Mouse (Mus musculus) ES-E14 (cell line): ENCODE measurements around the gene Trpv4.

ENCODE experiments used
- HCFC1 ChIP-seq: IDR thresholded peaks from 2 replicates; pipeline ENCODE4 v1.6.1; 2012; ENCODE audit warnings: low read length, inconsistent platforms, borderline replicate concordance; ENCODE audit not compliant: insufficient read depth
- MAFK ChIP-seq: IDR thresholded peaks from 2 replicates; pipeline ENCODE4 v1.6.1; 2014; ENCODE audit warnings: mild to moderate bottlenecking, low read depth, low read length, inconsistent platforms; ENCODE audit not compliant: insufficient read depth

DNA sequence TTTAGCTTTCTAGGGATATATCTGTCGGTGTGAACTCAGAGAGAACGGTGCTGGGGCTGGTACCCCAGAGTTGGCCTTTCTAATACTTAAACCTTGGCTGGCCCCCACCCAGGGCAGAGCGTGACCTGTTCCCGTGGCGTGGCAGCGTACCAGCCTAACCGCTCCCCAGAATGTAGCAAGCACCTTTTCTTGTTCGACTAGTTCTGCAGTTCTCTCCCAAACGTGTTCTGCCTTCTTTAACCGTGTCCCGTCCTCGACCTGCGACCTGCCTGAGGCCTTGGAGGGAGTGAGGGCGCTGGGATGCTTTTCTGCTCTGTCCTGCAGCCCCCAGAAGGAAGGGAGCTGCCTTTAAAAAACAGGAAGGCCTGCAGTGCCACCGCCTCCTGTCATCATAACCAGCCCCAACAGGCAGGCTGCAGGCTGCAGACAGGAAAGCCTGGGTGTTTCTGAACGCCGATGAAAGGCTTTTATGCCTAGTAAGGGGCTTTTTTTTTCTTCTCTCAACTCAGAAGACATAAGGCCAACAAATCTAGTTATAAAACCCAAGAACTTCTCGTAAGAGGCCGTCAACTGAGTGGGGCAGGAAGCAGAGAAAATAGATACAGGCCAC, 22.6 kb upstream of the Trpv4 start:
- no peak for TF ChIP-seq HCFC1
- no peak for TF ChIP-seq MAFK
